Mouse (Mus musculus): ENCODE measurements around the gene Ntn4.

DNA sequence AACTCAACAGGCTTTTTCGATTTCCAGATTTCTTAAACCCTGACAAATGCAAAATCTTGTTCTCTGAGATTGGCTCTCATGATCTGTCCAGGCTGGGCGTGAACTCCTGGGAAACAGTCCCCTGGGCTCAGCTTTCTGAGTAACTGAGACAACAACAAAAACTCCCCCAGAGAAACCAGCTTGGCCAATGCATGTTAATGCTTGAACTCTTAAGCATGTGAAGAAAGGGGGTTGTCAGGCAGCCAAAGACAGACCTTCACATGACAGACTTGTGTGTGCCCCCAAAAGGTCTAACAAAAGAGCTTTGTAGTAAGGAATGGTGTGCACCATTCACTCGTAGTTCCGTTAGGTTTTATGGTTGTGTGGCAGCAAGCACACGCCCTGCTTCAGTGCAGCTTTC lies 96.6 kb downstream of the Ntn4 start:
- TF ChIP-seq EP300 (IDR thresholded peaks at IDR 0.05; ENCODE audit: low read length): no peak
- no peak for TF ChIP-seq CTCF (conservative IDR thresholded peaks at IDR 0.05 in 1 of 2, IDR thresholded peaks at IDR 0.05 in 1 of 2; ENCODE audit: low read depth in 2 of 2, low read length in 2 of 2)
- TF ChIP-seq ZMIZ1 (IDR thresholded peaks at IDR 0.05; ENCODE audit: low read depth, low read length): no peak
- TF ChIP-seq POLR2A (IDR thresholded peaks at IDR 0.05; ENCODE audit: low read depth, low read length): no peak
- TF ChIP-seq NRF1 (IDR thresholded peaks at IDR 0.05; ENCODE audit: low read depth, low read length): no peak
- no peak for TF ChIP-seq MAX (IDR thresholded peaks at IDR 0.05; ENCODE audit: low read length)
- no peak for TF ChIP-seq ZC3H11A (IDR thresholded peaks at IDR 0.05; ENCODE audit: low read depth, low read length)
- TF ChIP-seq JUN (IDR thresholded peaks at IDR 0.05; ENCODE audit: insufficient read depth, low read depth, low read length): no peak
- no peak for TF ChIP-seq HCFC1 (IDR thresholded peaks at IDR 0.05; ENCODE audit: low read depth, low read length)
- no peak for TF ChIP-seq USF1 (IDR thresholded peaks at IDR 0.05; ENCODE audit: low read depth, low read length)
- no peak for TF ChIP-seq IRF4 (IDR thresholded peaks at IDR 0.05; ENCODE audit: low read depth, low read length)
- TF ChIP-seq TBP (conservative IDR thresholded peaks at IDR 0.05; ENCODE audit: low read depth, low read length): no peak
- TF ChIP-seq MAZ (IDR thresholded peaks at IDR 0.05; ENCODE audit: low read depth, low read length): no peak
- no peak for TF ChIP-seq ZKSCAN1 (IDR thresholded peaks at IDR 0.05; ENCODE audit: borderline replicate concordance, low read depth, low read length)

Data from CH12.LX (cell line).